Mouse (Mus musculus) gastrocnemius, postnatal 14 days (tissue): Measurements from ENCODE around the gene Aspdh. TPM values are rescaled to one million over a fixed set of nuclear protein-coding genes. Genes with fewer than 3 reads are reported as not detected.

Experiments used
- DNase-seq: peaks from one replicate; pipeline ENCODE4 v3.0.0; 2021; ENCODE audit warnings: mixed read lengths
- intact Hi-C: fragments of 180-260 bp; cut with DNase I; formaldehyde crosslinking; loops from one replicate; pipeline ENCODE4 v1.15.1; 2025; ENCODE audit warnings: low total_unique reads
- total RNA-seq, 2 experiments: library from RNA; stranded (reverse); gene quantifications; 2 replicates each; pipeline ENCODE4 v1.2.3; 2021

Gene Aspdh
- total RNA-seq, 2 experiments from 2014 or later = not detected

GRCm38 (mm10) chr7:44445528-44445923 is 19.7 kb upstream of the Aspdh start:
- DNase-seq = no peak
- intact Hi-C loops = no loop called here

GRCm38 (mm10) chr7:44446070-44446855 is 18.9 kb upstream of the Aspdh start:
- intact Hi-C loops = no loop called here
- no peak for DNase-seq

- intact Hi-C loops = no loop called here
- DNase-seq = peak; percentile 2
Measured at GRCm38 (mm10) chr7:44453256-44453655, 11.9 kb upstream of the Aspdh start.

- intact Hi-C loops = no loop called here
- DNase-seq = no peak
Measured at GRCm38 (mm10) chr7:44456302-44456701, 8.9 kb upstream of the Aspdh start.

- intact Hi-C loops = no loop called here
- DNase-seq = no peak
Measured at GRCm38 (mm10) chr7:44460067-44460466, 5.1 kb upstream of the Aspdh start.

- intact Hi-C loops = no loop called here
- DNase-seq = no peak
Measured at GRCm38 (mm10) chr7:44460767-44461502, 4.3 kb upstream of the Aspdh start.

- no peak for DNase-seq
- intact Hi-C loops = no loop called here
Measured at GRCm38 (mm10) chr7:44461503-44462217, 3.5 kb upstream of the Aspdh start.

- peak; percentile 58 for DNase-seq
- intact Hi-C loops = no loop called here
Measured at GRCm38 (mm10) chr7:44462218-44463055, 2.8 kb upstream of the Aspdh start.

- intact Hi-C loops = no loop called here
Measured at GRCm38 (mm10) chr7:44463056-44463425, 2.1 kb upstream of the Aspdh start.

GRCm38 (mm10) chr7:44463556-44464225 is 1.5 kb upstream of the Aspdh start:
- intact Hi-C loops = no loop called here
- no peak for DNase-seq

More at GRCm38 (mm10) chr7:44463056-44463425, 2.1 kb upstream of the Aspdh start:
- DNase-seq = no peak

- no peak for DNase-seq
- intact Hi-C loops = no loop called here
Measured at GRCm38 (mm10) chr7:44464511-44464910, 680 bp upstream of the Aspdh start.

GRCm38 (mm10) chr7:44466006-44466887 is 1.1 kb downstream of the Aspdh start:
- intact Hi-C loops = no loop called here
- DNase-seq = no peak

- no peak for DNase-seq
- intact Hi-C loops = no loop called here
Measured at GRCm38 (mm10) chr7:44466888-44467311, 1.7 kb downstream of the Aspdh start.

GRCm38 (mm10) chr7:44467811-44468411 is 2.7 kb downstream of the Aspdh start, which contains the start of gene Josd2:
Josd2 (plus strand) TSS chr7:44467980.
- intact Hi-C loops = no loop called here
- DNase-seq = peak; percentile 94

- intact Hi-C loops = no loop called here
- DNase-seq = no peak
Measured at GRCm38 (mm10) chr7:44468644-44469285, 3.6 kb downstream of the Aspdh start.

GRCm38 (mm10) chr7:44469677-44470675 is 4.8 kb downstream of the Aspdh start:
- intact Hi-C loops = loop anchor here (10.0 kb wide), 1 partner anchor 205 kb away; the partner anchor contains the start of gene Gm15517
- no peak for DNase-seq
